Mouse (Mus musculus): ENCODE measurements around the gene Fam43b.
"Not testable (repeated sequence)": the region's sequence is repeated elsewhere in the genome, so short reads cannot be mapped to it uniquely, and the experiment has no call there.

The Fam43b gene

GRCm38 (mm10) chr4:138395971-138396645 lies at the start of gene Fam43b:
Gene Fam43b (minus strand): TSS chr4:138396528.
- DNase-seq, result peak; percentile 53

GRCm38 (mm10) chr4:138444941-138445340 lies 48.6 kb upstream of the Fam43b start:
- DNase-seq, result no peak

GRCm38 (mm10) chr4:138440062-138440461 lies 43.7 kb upstream of the Fam43b start:
- no peak for DNase-seq

GRCm38 (mm10) chr4:138434347-138435316 lies 38.3 kb upstream of the Fam43b start, which contains the start of gene Mul1:
Gene Mul1 (plus strand): TSS chr4:138434671.
- DNase-seq, result peak; percentile 96

GRCm38 (mm10) chr4:138431340-138431739 lies 35.0 kb upstream of the Fam43b start:
- no peak for DNase-seq

GRCm38 (mm10) chr4:138429778-138430177 lies 33.5 kb upstream of the Fam43b start:
- DNase-seq, result peak; percentile 47

GRCm38 (mm10) chr4:138426778-138427705 lies 30.7 kb upstream of the Fam43b start:
- DNase-seq, result peak; percentile 86

GRCm38 (mm10) chr4:138425604-138426003 lies 29.3 kb upstream of the Fam43b start:
- not testable (repeated sequence) for DNase-seq

- DNase-seq, result no peak
Measured at GRCm38 (mm10) chr4:138425028-138425427, 28.7 kb upstream of the Fam43b start.

- no peak for DNase-seq
Measured at GRCm38 (mm10) chr4:138418340-138418957, 22.1 kb upstream of the Fam43b start.

- no peak for DNase-seq
Measured at GRCm38 (mm10) chr4:138417882-138418281, 21.6 kb upstream of the Fam43b start.

- no peak for DNase-seq
Measured at GRCm38 (mm10) chr4:138416414-138416813, 20.1 kb upstream of the Fam43b start.

- no peak for DNase-seq
Measured at GRCm38 (mm10) chr4:138415991-138416390, 19.7 kb upstream of the Fam43b start.

GRCm38 (mm10) chr4:138414725-138415124 lies 18.4 kb upstream of the Fam43b start:
- peak; percentile 54 for DNase-seq

GRCm38 (mm10) chr4:138411504-138412121 lies 15.3 kb upstream of the Fam43b start:
- no peak for DNase-seq

GRCm38 (mm10) chr4:138411011-138411410 lies 14.7 kb upstream of the Fam43b start:
- no peak for DNase-seq

GRCm38 (mm10) chr4:138407479-138408194 lies 11.3 kb upstream of the Fam43b start:
- peak; percentile 46 for DNase-seq

GRCm38 (mm10) chr4:138404806-138405205 lies 8.5 kb upstream of the Fam43b start:
- peak; percentile 47 for DNase-seq

GRCm38 (mm10) chr4:138396711-138397110 lies 383 bp upstream of the Fam43b start:
- DNase-seq, result no peak

- no peak for DNase-seq
Measured at GRCm38 (mm10) chr4:138395087-138395970, 999 bp downstream of the Fam43b start.
